Mouse (Mus musculus) E14TG2a.4 (cell line): Measurements from ENCODE around the gene Dusp15.

Source experiments
- CTCF ChIP-seq: conservative IDR thresholded peaks from 2 replicates; pipeline ENCODE4 v1.5.1; 2014; ENCODE audit warnings: low read length
- NANOG ChIP-seq: IDR thresholded peaks from 2 replicates; pipeline ENCODE4 v1.6.1; 2014; ENCODE audit warnings: borderline replicate concordance, low read length, mixed read lengths
- POU5F1 ChIP-seq: IDR thresholded peaks from 2 replicates; pipeline ENCODE4 v1.6.1; 2014; ENCODE audit warnings: low read length, borderline replicate concordance

GRCm38 (mm10) chr2:152903586-152903985 lies 47.9 kb downstream of the Dusp15 start:
- TF ChIP-seq CTCF (no peak), POU5F1 (no peak), NANOG (no peak)
